In the genomic region with DNA sequence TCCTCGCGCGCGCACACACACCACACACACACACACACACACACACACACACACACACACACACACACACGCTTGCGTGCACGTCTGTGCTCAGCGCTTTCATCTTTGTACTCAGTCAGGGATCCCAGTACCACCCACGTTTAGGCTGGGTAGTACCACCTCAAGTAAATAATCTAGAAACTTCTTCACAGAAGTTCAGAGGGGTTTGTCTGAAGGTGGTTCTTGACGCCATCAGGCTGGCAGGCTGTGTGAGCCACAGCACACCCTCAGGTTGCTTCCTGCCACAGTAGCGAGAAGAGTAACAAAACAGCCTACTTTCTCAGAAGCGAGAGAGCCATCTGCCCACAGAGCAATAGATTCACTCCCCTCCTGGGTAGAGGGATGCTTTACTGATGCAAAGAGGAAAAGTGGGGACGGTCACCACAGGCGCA, we compare ENCODE assay signal across 8 mouse cellular contexts.
DNase-seq lines count a peak whose midpoint lies in the region; ATAC-seq and TF ChIP-seq lines count a peak whose summit lies in the region.

No protein-coding gene starts in this region.

- no peak for TF ChIP-seq CTCF in lung, adult 2 months (IDR thresholded peaks at IDR 0.05; ENCODE audit: insufficient read depth, low read length)
- TF ChIP-seq CTCF in thymus, adult 2 months (IDR thresholded peaks at IDR 0.05; ENCODE audit: borderline replicate concordance, control insufficient read depth, extremely low read depth, insufficient read depth, low read length, poor library complexity): no peak

- no peak for TF ChIP-seq POLR2A in lung, adult 2 months (IDR thresholded peaks at IDR 0.05; ENCODE audit: borderline replicate concordance, extremely low read depth, low read depth, low read length)
- TF ChIP-seq POLR2A in thymus, adult 2 months (IDR thresholded peaks at IDR 0.05; ENCODE audit: control insufficient read depth, extremely low read depth, insufficient read depth, low read length, poor library complexity): no peak

- ATAC-seq in lung, embryonic 15.5 days (ENCODE audit: borderline replicate concordance, extremely low read depth, low FRiP score, low TSS enrichment): peak; percentile 6; the same call in 1 of the 2 replicates
- ATAC-seq in forebrain, embryonic 12.5 days (ENCODE audit: low FRiP score): peak; percentile 30
- no peak for ATAC-seq in limb, embryonic 15.5 days (ENCODE audit: insufficient number of reproducible peaks, low FRiP score, low TSS enrichment, low read depth)

- H3K4me3 ChIP-seq in lung, embryonic 15.5 days: peak overlapping the region; percentile 24
- no peak overlapping the region for H3K4me3 ChIP-seq in lung, adult 2 months (replicated peaks; ENCODE audit: extremely low read depth, low read depth, low read length)
- no peak overlapping the region for H3K4me3 ChIP-seq in forebrain, embryonic 12.5 days (replicated peaks)
- H3K4me3 ChIP-seq in limb, embryonic 15.5 days: peak overlapping the region; percentile 24
- peak overlapping the region; percentile 29 for H3K4me3 ChIP-seq in thymus, adult 2 months (ENCODE audit: control insufficient read depth, insufficient read depth, low read length)

- H3K9me3 ChIP-seq in lung, embryonic 15.5 days: no peaks in the 10 kb centered on the region
- no peaks in the 10 kb centered on the region for H3K9me3 ChIP-seq in forebrain, embryonic 12.5 days
- no peaks in the 10 kb centered on the region for H3K9me3 ChIP-seq in limb, embryonic 15.5 days

- H3K27me3 ChIP-seq in lung, embryonic 15.5 days: no peaks in the 10 kb centered on the region
- H3K27me3 ChIP-seq in forebrain, embryonic 12.5 days: 0 out of 2 replicates have a peak, but pooled peaks cover 3% of the 10 kb centered on the region
- H3K27me3 ChIP-seq in limb, embryonic 15.5 days: no peaks in the 10 kb centered on the region
- no peaks in the 10 kb centered on the region; the same call in 1 of the 2 replicates for H3K27me3 ChIP-seq in thymus, adult 2 months (ENCODE audit: control insufficient read depth, insufficient read depth, low read length)

- WGBS in lung, embryonic 15.5 days: 18% methylated on average over 14 of the region's 14 CpGs
- 21% methylated on average over 14 of the region's 14 CpGs for WGBS in lung, adult 2 months
- 14% methylated on average over 13 of the region's 14 CpGs for WGBS in forebrain, embryonic 12.5 days
- WGBS in limb, embryonic 15.5 days: 21% methylated on average over 14 of the region's 14 CpGs
- WGBS in thymus, adult 2 months: 17% methylated on average over 14 of the region's 14 CpGs

- DNase-seq in lung, adult 2 months: no peak
- DNase-seq in thymus, adult 2 months: peak; percentile 31
- no peak for DNase-seq in urinary bladder, adult 2 months (ENCODE audit: low spot score)
- DNase-seq in cerebellum, postnatal 10 days: no peak
- DNase-seq in c-Kit-positive CD71-positive TER-119-positive erythroid progenitor cells, embryonic 14.5 days (ENCODE audit: low spot score): no peak

- H3K4me1 ChIP-seq in lung, embryonic 15.5 days: peaks cover 35% of the 10 kb centered on the region
- H3K4me1 ChIP-seq in lung, adult 2 months (ENCODE audit: control insufficient read depth, insufficient read depth, low read length): peaks cover 9% of the 10 kb centered on the region; the same call in 1 of the 2 replicates
- peaks cover 41% of the 10 kb centered on the region for H3K4me1 ChIP-seq in forebrain, embryonic 12.5 days
- peaks cover 34% of the 10 kb centered on the region for H3K4me1 ChIP-seq in limb, embryonic 15.5 days
- peaks cover 17% of the 10 kb centered on the region for H3K4me1 ChIP-seq in thymus, adult 2 months (replicated peaks; ENCODE audit: control insufficient read depth, insufficient read depth, low read length)

- H3K36me3 ChIP-seq in lung, embryonic 15.5 days: no peaks in the 10 kb centered on the region
- no peaks in the 10 kb centered on the region for H3K36me3 ChIP-seq in forebrain, embryonic 12.5 days (replicated peaks)
- no peaks in the 10 kb centered on the region for H3K36me3 ChIP-seq in limb, embryonic 15.5 days
- no peaks in the 10 kb centered on the region for H3K36me3 ChIP-seq in thymus, adult 2 months (ENCODE audit: control insufficient read depth, insufficient read depth, low read length)

- no peak overlapping the region for H3K9ac ChIP-seq in lung, embryonic 15.5 days
- 0 out of 2 replicates have a peak overlapping the region, but pooled peaks have one; percentile 34 for H3K9ac ChIP-seq in forebrain, embryonic 12.5 days
- no peak overlapping the region for H3K9ac ChIP-seq in limb, embryonic 15.5 days

- H3K4me2 ChIP-seq in lung, embryonic 15.5 days: peak overlapping the region; percentile 55
- peak overlapping the region; percentile 41 for H3K4me2 ChIP-seq in forebrain, embryonic 12.5 days
- peak overlapping the region; percentile 47 for H3K4me2 ChIP-seq in limb, embryonic 15.5 days

- peak overlapping the region; percentile 97 for H3K27ac ChIP-seq in lung, embryonic 15.5 days
- peak overlapping the region; percentile 89 for H3K27ac ChIP-seq in forebrain, embryonic 12.5 days
- H3K27ac ChIP-seq in limb, embryonic 15.5 days: peak overlapping the region; percentile 98
- H3K27ac ChIP-seq in thymus, adult 2 months (ENCODE audit: control insufficient read depth, insufficient read depth, low read length): peak overlapping the region; percentile 45; the same call in 1 of the 2 replicates

Comparison
In these comparisons a context has a peak if more than half of its experiments do, and no peak if none do; other contexts are left out.
1. H3K4me3 ChIP-seq: peak in lung, embryonic 15.5 days (single experiment), limb, embryonic 15.5 days (single experiment) and thymus, adult 2 months (single experiment); none in lung, adult 2 months (single experiment) and forebrain, embryonic 12.5 days (single experiment).
2. H3K27ac ChIP-seq: peak in every context shown above with its lines; median percentile 98 in limb, embryonic 15.5 days; 97 in lung, embryonic 15.5 days; 89 in forebrain, embryonic 12.5 days; 45 in thymus, adult 2 months.
3. Peak in every context shown above with its lines, with median percentiles within 50 percentile points of each other: H3K4me2 ChIP-seq.